Mouse (Mus musculus): Measurements from ENCODE around the gene Fth1.

DNA sequence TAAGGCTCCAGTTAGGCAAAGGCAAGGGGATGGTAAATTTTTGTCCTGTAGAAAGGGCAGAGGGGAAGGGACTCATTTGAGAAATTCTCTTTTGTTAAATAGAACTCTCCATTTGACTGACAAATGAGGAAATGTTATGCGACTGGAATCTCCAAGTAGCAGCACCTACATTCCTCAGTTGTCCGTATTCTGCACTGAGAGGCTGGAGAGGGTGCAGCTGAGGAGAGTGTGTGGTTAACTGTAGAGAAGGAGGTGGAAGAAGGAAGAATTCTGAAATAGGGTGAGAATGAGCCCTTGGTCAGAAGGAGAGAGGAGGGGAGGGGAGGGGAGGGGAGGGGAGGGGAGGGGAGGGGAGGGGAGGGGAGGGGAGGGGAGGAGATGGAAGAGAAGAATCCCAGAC, 46.5 kb upstream of the Fth1 start:
- no peak for TF ChIP-seq CTCF (IDR thresholded peaks at IDR 0.05; ENCODE audit: low read depth)
- TF ChIP-seq EP300 (IDR thresholded peaks at IDR 0.05; ENCODE audit: low read depth), result no peak

Data from heart, postnatal 0 days (tissue).